Mouse (Mus musculus) left cerebral cortex, adult 18-20 months (tissue): ENCODE results near the gene Vmn1r21. TPM values are rescaled to one million over a fixed set of nuclear protein-coding genes. Genes with fewer than 3 reads are reported as not detected.
"Not testable (repeated sequence)": the region's sequence is repeated elsewhere in the genome, so short reads cannot be mapped to it uniquely, and the experiment has no call there.

Experiments used
- DNase-seq, 2 experiments: peaks; one replicate each; pipeline ENCODE4 v3.0.0; 2021 to 2022; ENCODE audit warnings: low spot score in 2 of 2, mixed read lengths in 1 of 2
- long read RNA-seq, 2 experiments: library from polyadenylated mRNA; stranded (forward); transcript quantifications; one replicate each; pipeline ENCODE4 v2.0.0; 2021
- total RNA-seq, 2 experiments: library from RNA; stranded (reverse); gene quantifications; 2 replicates each; pipeline ENCODE4 v1.2.3; 2021

Vmn1r21 gene
- not detected for total RNA-seq
- long read RNA-seq, experiment 1, result 0 reads
- long read RNA-seq, experiment 2, result 0 reads

GRCm38 (mm10) chr6:57850286-57850685 is at the start of gene Vmn1r21:
TSS of gene Vmn1r21 (minus strand) at chr6:57850343.
- no peak for DNase-seq

GRCm38 (mm10) chr6:57859043-57860042 is 9.2 kb upstream of the Vmn1r21 start:
- DNase-seq, result peak; percentile 22 to 40

GRCm38 (mm10) chr6:57851177-57851576 is 1.0 kb upstream of the Vmn1r21 start:
- not testable (repeated sequence) for DNase-seq

- DNase-seq, result no peak
Measured at GRCm38 (mm10) chr6:57839693-57840408, 10.3 kb downstream of the Vmn1r21 start.

- DNase-seq, result no peak
Measured at GRCm38 (mm10) chr6:57825259-57825715, 24.9 kb downstream of the Vmn1r21 start.

- DNase-seq, result peak; percentile 68 to 87
Measured at GRCm38 (mm10) chr6:57824422-57825258, 25.5 kb downstream of the Vmn1r21 start, which contains the start of gene Vopp1. TSS of gene Vopp1 (minus strand) at chr6:57825159.

GRCm38 (mm10) chr6:57823461-57823860 is 26.7 kb downstream of the Vmn1r21 start:
- no peak for DNase-seq

- no peak for DNase-seq
Measured at GRCm38 (mm10) chr6:57822648-57823410, 27.3 kb downstream of the Vmn1r21 start.

- peak; percentile 46 to 47 for DNase-seq
Measured at GRCm38 (mm10) chr6:57814436-57814940, 35.7 kb downstream of the Vmn1r21 start.

- DNase-seq, result no peak
Measured at GRCm38 (mm10) chr6:57811748-57812730, 38.1 kb downstream of the Vmn1r21 start.

GRCm38 (mm10) chr6:57805218-57806069 is 44.7 kb downstream of the Vmn1r21 start:
- DNase-seq, result no peak

GRCm38 (mm10) chr6:57803130-57803529 is 47.0 kb downstream of the Vmn1r21 start:
- DNase-seq, result no peak

- DNase-seq, result no peak
Measured at GRCm38 (mm10) chr6:57798986-57799385, 51.2 kb downstream of the Vmn1r21 start.

GRCm38 (mm10) chr6:57796853-57797423 is 53.2 kb downstream of the Vmn1r21 start:
- no peak for DNase-seq

- DNase-seq, result no peak
Measured at GRCm38 (mm10) chr6:57795835-57796234, 54.3 kb downstream of the Vmn1r21 start.
